ENCODE assay signal across 13 mouse cellular contexts in genomic region chr10:81289811-81290210, GRCm38 (mm10). TPM values are rescaled to one million over a fixed set of nuclear protein-coding genes. Genes with fewer than 3 reads are reported as not detected.
DNase-seq lines count a peak whose midpoint lies in the region; ATAC-seq and TF ChIP-seq lines count a peak whose summit lies in the region.
"Had no signal": no experiment of that assay in that cellular context is flagged by ENCODE, and none has a peak within 500 bp of the region (broad histone marks: within the 10 kb centered on the region; RNA-seq: fewer than 3 reads in every experiment).

No protein-coding gene starts in this region.

- H3K36me3 ChIP-seq in kidney, embryonic 14.5 days (ENCODE audit: control insufficient read depth, insufficient read depth, low read length), result no peaks in the 10 kb centered on the region
- peaks cover 9% of the 10 kb centered on the region; the same call in 1 of the 2 replicates for H3K36me3 ChIP-seq in E14TG2a.4 (ENCODE audit: insufficient read depth, low read length)
- H3K36me3 ChIP-seq in intestine, postnatal 0 days (ENCODE audit: control insufficient read depth, insufficient read depth), result no peaks in the 10 kb centered on the region
- no peaks in the 10 kb centered on the region for H3K36me3 ChIP-seq in forebrain, embryonic 14.5 days (ENCODE audit: control insufficient read depth, insufficient read depth, low read length)
- H3K36me3 ChIP-seq: embryonic facial prominence, embryonic 13.5 days; hindbrain, embryonic 15.5 days; liver, embryonic 13.5 days had no signal

- H3K9ac ChIP-seq in kidney, embryonic 14.5 days (ENCODE audit: low read depth, low read length), result no peak overlapping the region
- peak overlapping the region; percentile 52 for H3K9ac ChIP-seq in intestine, postnatal 0 days (ENCODE audit: low read depth, low read length)
- H3K9ac ChIP-seq in forebrain, embryonic 14.5 days (ENCODE audit: low read length), result no peak overlapping the region
- H3K9ac ChIP-seq: forebrain, embryonic 13.5 days; hindbrain, embryonic 15.5 days; liver, embryonic 13.5 days had no signal

- peak; percentile 65 for DNase-seq in kidney, adult 11 months
- DNase-seq in lung, postnatal 25 days (ENCODE audit: low spot score), result peak; percentile 54
- no peak for DNase-seq in embryo, embryonic 9.5 days (ENCODE audit: extremely low spot score)
- no peak for DNase-seq in forebrain, embryonic 14.5 days (ENCODE audit: low spot score)

- H3K27ac ChIP-seq in kidney, embryonic 14.5 days (ENCODE audit: low read depth, low read length), result no peak overlapping the region
- H3K27ac ChIP-seq in intestine, postnatal 0 days (ENCODE audit: low read depth, low read length), result peak overlapping the region; percentile 92
- no peak overlapping the region for H3K27ac ChIP-seq in forebrain, embryonic 14.5 days (ENCODE audit: low read depth, low read length)
- H3K27ac ChIP-seq: embryonic facial prominence, embryonic 13.5 days; forebrain, embryonic 13.5 days; hindbrain, embryonic 15.5 days; layer of hippocampus, adult 2 months; liver, embryonic 13.5 days had no signal

- H3K4me3 ChIP-seq in kidney, embryonic 14.5 days (ENCODE audit: low read length), result no peak overlapping the region
- H3K4me3 ChIP-seq in E14TG2a.4 (replicated peaks; ENCODE audit: low read length), result peak overlapping the region; percentile 75; the same call in 1 of the 2 replicates
- peak overlapping the region; percentile 52 for H3K4me3 ChIP-seq in intestine, postnatal 0 days (ENCODE audit: low read depth, low read length)
- H3K4me3 ChIP-seq in forebrain, embryonic 14.5 days (ENCODE audit: low read depth, low read length), result no peak overlapping the region
- H3K4me3 ChIP-seq: forebrain, embryonic 13.5 days; hindbrain, embryonic 15.5 days; layer of hippocampus, adult 2 months; liver, embryonic 13.5 days had no signal

- H3K27me3 ChIP-seq in kidney, embryonic 14.5 days (ENCODE audit: control insufficient read depth, insufficient read depth, low read length), result peaks cover 23% of the 10 kb centered on the region
- peaks cover 20% of the 10 kb centered on the region for H3K27me3 ChIP-seq in E14TG2a.4 (ENCODE audit: insufficient read depth, low read length)
- no peaks in the 10 kb centered on the region for H3K27me3 ChIP-seq in intestine, postnatal 0 days (replicated peaks; ENCODE audit: control insufficient read depth, insufficient read depth, low read length)
- H3K27me3 ChIP-seq in forebrain, embryonic 14.5 days (replicated peaks; ENCODE audit: control insufficient read depth, insufficient read depth, low read length), result peaks cover 2% of the 10 kb centered on the region; the same call in 1 of the 2 replicates

- no peaks in the 10 kb centered on the region for H3K9me3 ChIP-seq in kidney, embryonic 14.5 days (ENCODE audit: control insufficient read depth, low read length)
- no peaks in the 10 kb centered on the region for H3K9me3 ChIP-seq in E14TG2a.4 (ENCODE audit: low read length)
- H3K9me3 ChIP-seq in intestine, postnatal 0 days (ENCODE audit: control insufficient read depth), result no peaks in the 10 kb centered on the region
- no peaks in the 10 kb centered on the region for H3K9me3 ChIP-seq in forebrain, embryonic 14.5 days (replicated peaks; ENCODE audit: control insufficient read depth, low read length)
- H3K9me3 ChIP-seq: embryonic facial prominence, embryonic 13.5 days; forebrain, embryonic 13.5 days; hindbrain, embryonic 15.5 days; liver, embryonic 13.5 days had no signal

- 64% methylated on average over 14 of the region's 14 CpGs for WGBS in kidney, embryonic 14.5 days
- WGBS in intestine, postnatal 0 days, result 25% methylated on average over 14 of the region's 14 CpGs
- WGBS in forebrain, embryonic 14.5 days, result 65% methylated on average over 14 of the region's 14 CpGs

- no peak overlapping the region for H3K4me2 ChIP-seq in kidney, embryonic 14.5 days (replicated peaks; ENCODE audit: low read depth, low read length)
- H3K4me2 ChIP-seq in intestine, postnatal 0 days (replicated peaks; ENCODE audit: low read depth), result peak overlapping the region; percentile 60
- no peak overlapping the region for H3K4me2 ChIP-seq in forebrain, embryonic 14.5 days (ENCODE audit: low read length)
- H3K4me2 ChIP-seq: forebrain, embryonic 13.5 days; midbrain, embryonic 11.5 days had no signal

- ATAC-seq in kidney, embryonic 14.5 days (ENCODE audit: low FRiP score, low TSS enrichment), result no peak
- ATAC-seq in intestine, postnatal 0 days, result peak; percentile 7; the same call in 1 of the 2 replicates
- ATAC-seq in forebrain, embryonic 14.5 days, result no peak
- ATAC-seq: forebrain, embryonic 13.5 days had no signal

- no peak for TF ChIP-seq CTCF in E14TG2a.4 (conservative IDR thresholded peaks at IDR 0.05; ENCODE audit: low read length)
- no peak for TF ChIP-seq CTCF in intestine, postnatal 0 days (IDR thresholded peaks at IDR 0.05; ENCODE audit: low read depth)

- peaks cover 28% of the 10 kb centered on the region for H3K4me1 ChIP-seq in kidney, embryonic 14.5 days (ENCODE audit: control insufficient read depth, insufficient read depth, low read length)
- H3K4me1 ChIP-seq in E14TG2a.4 (replicated peaks; ENCODE audit: low read depth, low read length), result peaks cover 88% of the 10 kb centered on the region
- peaks cover 14% of the 10 kb centered on the region for H3K4me1 ChIP-seq in intestine, postnatal 0 days (replicated peaks; ENCODE audit: control insufficient read depth, insufficient read depth, low read length)
- peaks cover 15% of the 10 kb centered on the region for H3K4me1 ChIP-seq in forebrain, embryonic 14.5 days (ENCODE audit: control insufficient read depth, insufficient read depth, low read length)

RNA-seq across cellular contexts. Expression of gene Tjp3, which starts 1.6 kb away (rescaled TPM):
- 7.6 and 11.6 TPM in 2 replicates for polyA plus RNA-seq in kidney, embryonic 14.5 days (2014; fragmentation: Nextera tagmentation; extraction: Ambion mirVana)
- 43.2 and 43.4 TPM in 2 replicates for polyA plus RNA-seq in intestine, postnatal 0 days (2015; fragmentation: Nextera tagmentation; extraction: Ambion mirVana)
- polyA plus RNA-seq in forebrain, embryonic 14.5 days (2014; fragmentation: Nextera tagmentation; extraction: Ambion mirVana), result 4.8 and 7.0 TPM in 2 replicates

RNA-seq across cellular contexts. Expression of gene Pip5k1c, which starts 3.0 kb away (rescaled TPM):
- 25.4 and 60.7 TPM in 2 replicates for polyA plus RNA-seq in kidney, embryonic 14.5 days (2014; fragmentation: Nextera tagmentation; extraction: Ambion mirVana)
- 27.2 and 27.6 TPM in 2 replicates for polyA plus RNA-seq in intestine, postnatal 0 days (2015; fragmentation: Nextera tagmentation; extraction: Ambion mirVana)
- 76.4 and 114 TPM in 2 replicates for polyA plus RNA-seq in forebrain, embryonic 14.5 days (2014; fragmentation: Nextera tagmentation; extraction: Ambion mirVana)

RNA-seq across cellular contexts. Expression of gene Apba3, which starts 23.1 kb away (rescaled TPM):
- 51.4 and 52.7 TPM in 2 replicates for polyA plus RNA-seq in kidney, embryonic 14.5 days (2014; fragmentation: Nextera tagmentation; extraction: Ambion mirVana)
- 75.2 and 75.4 TPM in 2 replicates for polyA plus RNA-seq in intestine, postnatal 0 days (2015; fragmentation: Nextera tagmentation; extraction: Ambion mirVana)
- polyA plus RNA-seq in forebrain, embryonic 14.5 days (2014; fragmentation: Nextera tagmentation; extraction: Ambion mirVana), result 30.5 and 36.8 TPM in 2 replicates

RNA-seq across cellular contexts. Expression of gene Mrpl54, which starts 23.1 kb away (rescaled TPM):
- 240 and 276 TPM in 2 replicates for polyA plus RNA-seq in kidney, embryonic 14.5 days (2014; fragmentation: Nextera tagmentation; extraction: Ambion mirVana)
- 268 and 287 TPM in 2 replicates for polyA plus RNA-seq in intestine, postnatal 0 days (2015; fragmentation: Nextera tagmentation; extraction: Ambion mirVana)
- polyA plus RNA-seq in forebrain, embryonic 14.5 days (2014; fragmentation: Nextera tagmentation; extraction: Ambion mirVana), result 107 and 136 TPM in 2 replicates

RNA-seq across cellular contexts. Expression of gene Cactin, which starts 31.1 kb away (rescaled TPM):
- polyA plus RNA-seq in kidney, embryonic 14.5 days (2014; fragmentation: Nextera tagmentation; extraction: Ambion mirVana), result 21.4 and 29.6 TPM in 2 replicates
- 14.7 and 15.0 TPM in 2 replicates for polyA plus RNA-seq in intestine, postnatal 0 days (2015; fragmentation: Nextera tagmentation; extraction: Ambion mirVana)
- 16.8 and 22.2 TPM in 2 replicates for polyA plus RNA-seq in forebrain, embryonic 14.5 days (2014; fragmentation: Nextera tagmentation; extraction: Ambion mirVana)

Comparison
In these comparisons a context has a peak if more than half of its experiments do, and no peak if none do; other contexts are left out.
1. DNase-seq: peak in kidney, adult 11 months (single experiment) and lung, postnatal 25 days (single experiment); none in embryo, embryonic 9.5 days (single experiment) and forebrain, embryonic 14.5 days (single experiment).
2. H3K4me3 ChIP-seq: peak in E14TG2a.4 (single experiment) and intestine, postnatal 0 days (single experiment); none in kidney, embryonic 14.5 days (single experiment) and forebrain, embryonic 14.5 days (single experiment).